Mouse (Mus musculus) embryonic facial prominence, embryonic 13.5 days (tissue): ENCODE measurements around the gene Tbrg4. TPM values are rescaled to one million over a fixed set of nuclear protein-coding genes. Genes with fewer than 3 reads are reported as not detected.
A peak's percentile ranks its signal among the peaks of the same experiment; 100 is the strongest.

ENCODE experiments used
- ATAC-seq: fragments of 200-750 bp; cut with Nextera tagmentation; 2 replicates; pipeline ENCODE4 v1.8.0; 2017; ENCODE audit warnings: low read depth; ENCODE audit not compliant: insufficient number of reproducible peaks, insufficient read depth, low FRiP score, low TSS enrichment
- H3K27ac ChIP-seq: fragments of 300-500 bp; sonication (generic); 2 replicates; pipeline ENCODE4 v1.5.1; 2015; ENCODE audit warnings: moderate library complexity, mild to moderate bottlenecking, inconsistent platforms
- H3K27me3 ChIP-seq: fragments of 300-500 bp; sonication (generic); 2 replicates; pipeline ENCODE4 v1.6.1; 2015; ENCODE audit warnings: mild to moderate bottlenecking, inconsistent platforms
- H3K36me3 ChIP-seq: fragments of 300-500 bp; sonication (generic); 2 replicates; pipeline ENCODE4 v1.6.1; 2015; ENCODE audit warnings: mild to moderate bottlenecking, inconsistent platforms
- H3K4me1 ChIP-seq: fragments of 300-500 bp; sonication (generic); 2 replicates; pipeline ENCODE4 v1.6.1; 2015; ENCODE audit warnings: inconsistent platforms
- H3K4me2 ChIP-seq: fragments of 300-500 bp; sonication (generic); 2 replicates; pipeline ENCODE4 v1.6.1; 2015; ENCODE audit warnings: moderate library complexity, mild to moderate bottlenecking, inconsistent platforms
- H3K4me3 ChIP-seq: fragments of 300-500 bp; sonication (generic); 2 replicates; pipeline ENCODE4 v1.5.1; 2015; ENCODE audit warnings: mild to moderate bottlenecking, inconsistent platforms
- H3K9ac ChIP-seq: fragments of 300-500 bp; sonication (generic); 2 replicates; pipeline ENCODE4 v1.6.1; 2015; ENCODE audit warnings: mild to moderate bottlenecking, inconsistent platforms
- H3K9me3 ChIP-seq: fragments of 300-500 bp; sonication (generic); 2 replicates; pipeline ENCODE4 v1.6.1; 2016; ENCODE audit warnings: inconsistent platforms
- WGBS: fragments of 180-500 bp; shearing (Covaris S2); methylation state at CpG from one replicate; pipeline ENCODE4 v1.1.7; 2015; ENCODE audit warnings: mixed read lengths; 5-methylcytosine and 5-hydroxymethylcytosine counted together
- polyA plus RNA-seq: library from polyadenylated mRNA; unstranded; fragments of >200 nt; fragmentation: Nextera tagmentation; extraction: Ambion mirVana; gene quantifications from 2 replicates; pipeline ENCODE4 v1.2.1, GENCODE M21; 2015

Gene Tbrg4
- polyA plus RNA-seq, 1 experiment from 2014 or later: 38.5 TPM

DNA sequence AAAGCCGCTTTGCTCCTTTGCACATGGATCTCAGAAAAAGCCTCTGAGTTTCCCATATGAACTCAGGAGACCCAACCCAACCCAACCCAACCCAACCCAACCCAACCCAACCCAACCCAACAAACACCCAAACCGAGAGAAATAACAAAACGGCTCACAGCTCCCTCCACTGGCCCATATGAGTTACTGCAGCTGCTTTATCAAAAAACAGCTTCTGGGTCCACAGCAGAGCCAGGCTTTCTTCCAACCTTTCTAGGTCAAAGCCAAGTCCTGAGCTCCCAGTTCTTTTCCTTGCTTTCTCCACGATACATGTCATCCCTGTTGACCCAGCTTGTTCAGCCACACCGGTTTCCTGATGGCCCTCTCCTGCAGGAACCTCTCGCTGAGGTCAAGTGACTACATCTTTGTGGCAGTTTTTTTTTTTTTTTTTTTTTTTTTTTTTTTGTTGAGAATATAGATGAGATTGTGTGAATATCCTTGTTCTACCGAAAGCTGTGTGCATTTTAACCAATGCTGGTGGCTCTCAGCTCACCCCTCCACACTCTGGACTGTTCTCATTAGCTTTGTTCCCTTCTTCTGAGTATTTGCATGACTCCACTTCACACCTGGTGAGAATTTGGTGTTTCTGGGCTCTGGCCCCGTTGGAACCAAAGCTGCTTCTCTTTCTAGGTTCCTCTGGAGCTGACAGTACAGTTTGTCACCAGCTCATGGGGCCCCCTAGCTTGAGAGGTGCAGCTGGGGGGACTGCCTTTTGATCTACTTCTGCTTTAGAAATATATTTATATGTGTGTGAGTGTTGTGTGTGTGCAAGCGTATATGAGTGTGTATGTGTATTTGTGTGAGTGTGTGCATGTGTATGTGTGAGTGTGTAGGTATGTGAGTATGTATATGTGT is 22.2 kb upstream of the Tbrg4 start:
- ATAC-seq: no peak
- no peaks in the 10 kb centered on the region for H3K9me3 ChIP-seq
- no peak overlapping the region for H3K4me2 ChIP-seq
- no peak overlapping the region for H3K4me3 ChIP-seq
- 0 out of 2 replicates have a peak, but pooled peaks cover 3% of the 10 kb centered on the region for H3K27me3 ChIP-seq
- H3K27ac ChIP-seq: no peak overlapping the region
- H3K36me3 ChIP-seq: no peaks in the 10 kb centered on the region
- WGBS: 61% methylated on average over 9 of the region's 9 CpGs
- H3K4me1 ChIP-seq: no peaks in the 10 kb centered on the region
- no peak overlapping the region for H3K9ac ChIP-seq

DNA sequence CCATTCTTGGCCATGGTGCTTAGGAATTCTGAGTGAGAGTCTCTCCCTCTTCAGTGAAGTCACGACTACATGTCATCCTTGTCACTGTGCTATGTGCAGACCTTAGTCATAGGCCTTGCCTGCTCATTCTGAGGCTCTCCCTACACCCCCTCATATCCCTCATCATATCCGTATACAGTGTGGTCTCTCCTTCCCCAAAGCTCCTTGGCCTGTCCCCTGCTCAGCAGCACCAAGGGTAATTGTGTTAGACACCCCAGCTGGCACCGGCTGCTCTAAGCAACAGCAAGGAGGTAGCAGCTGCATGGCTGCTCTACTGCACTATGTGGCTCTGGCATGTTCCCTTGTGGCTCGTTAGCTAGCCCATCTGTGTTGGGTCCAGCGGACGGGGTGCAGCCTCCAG is 18.7 kb upstream of the Tbrg4 start:
- H3K4me1 ChIP-seq: no peaks in the 10 kb centered on the region
- no peak for ATAC-seq
- H3K4me3 ChIP-seq: no peak overlapping the region
- no peak overlapping the region for H3K9ac ChIP-seq
- 79% methylated on average over 6 of the region's 6 CpGs for WGBS
- no peaks in the 10 kb centered on the region for H3K36me3 ChIP-seq
- no peak overlapping the region for H3K27ac ChIP-seq
- no peaks in the 10 kb centered on the region for H3K27me3 ChIP-seq
- no peak overlapping the region for H3K4me2 ChIP-seq
- H3K9me3 ChIP-seq: no peaks in the 10 kb centered on the region

DNA sequence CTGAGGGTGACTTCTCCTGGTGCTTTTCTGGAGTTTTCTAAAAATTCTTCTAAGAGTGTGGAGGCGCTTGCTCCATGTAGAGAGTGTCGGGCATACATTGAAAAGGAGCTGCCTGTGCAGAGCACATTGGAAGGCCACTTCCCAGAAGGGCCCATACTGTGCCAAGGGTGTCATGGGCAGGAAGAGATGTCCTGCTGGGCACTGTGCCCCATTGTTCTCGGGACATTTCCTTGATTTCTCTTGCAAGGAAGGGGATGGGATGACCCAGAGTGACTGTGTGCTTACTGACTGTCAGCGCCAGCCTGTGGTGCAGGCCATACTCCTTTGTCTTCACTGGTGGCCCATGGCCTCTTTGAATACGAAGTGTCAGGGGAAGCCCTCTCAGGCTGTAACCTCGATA is 13.2 kb upstream of the Tbrg4 start:
- Histone ChIP-seq H3K27ac (no peak overlapping the region), H3K9ac (no peak overlapping the region), H3K4me3 (no peak overlapping the region), H3K9me3 (no peaks in the 10 kb centered on the region), H3K36me3 (no peaks in the 10 kb centered on the region), H3K4me2 (no peak overlapping the region), H3K27me3 (no peaks in the 10 kb centered on the region), H3K4me1 (no peaks in the 10 kb centered on the region)
- WGBS: 79% methylated on average over 6 of the region's 6 CpGs
- no peak for ATAC-seq

DNA sequence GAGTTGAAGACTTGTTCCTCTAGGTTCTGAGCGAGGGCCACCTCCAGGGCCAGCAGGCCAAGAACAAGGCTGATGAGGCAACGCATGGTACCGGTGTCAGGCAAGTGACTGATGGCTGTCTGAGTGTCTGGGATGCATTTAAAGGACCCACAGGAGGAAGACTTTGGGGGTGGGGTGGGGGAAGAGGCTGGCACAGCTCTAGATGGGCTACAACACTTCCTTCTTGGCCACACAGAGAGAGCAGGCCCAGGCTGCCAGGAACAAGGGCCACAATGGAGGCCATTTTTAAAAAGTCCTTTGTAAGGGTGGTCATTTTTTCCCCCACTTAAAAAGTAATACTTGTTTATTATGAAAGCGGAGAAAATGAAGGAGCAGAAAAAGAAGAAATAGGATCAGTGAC is 12.7 kb upstream of the Tbrg4 start, which contains the start of gene Wap:
Gene Wap (minus strand): TSS at position 101 of the 400 bp plus-strand sequence.
- no peaks in the 10 kb centered on the region for H3K36me3 ChIP-seq
- no peaks in the 10 kb centered on the region for H3K4me1 ChIP-seq
- no peak within 1 kb of the TSS for H3K4me3 ChIP-seq
- H3K27me3 ChIP-seq: no peaks in the 10 kb centered on the region
- H3K9ac ChIP-seq: no peak within 1 kb of the TSS
- no peak within 1 kb of the TSS for H3K4me2 ChIP-seq
- H3K27ac ChIP-seq: no peak within 1 kb of the TSS
- WGBS: 87% methylated on average over 4 of the region's 4 CpGs
- H3K9me3 ChIP-seq: no peaks in the 10 kb centered on the region
- ATAC-seq: no peak

DNA sequence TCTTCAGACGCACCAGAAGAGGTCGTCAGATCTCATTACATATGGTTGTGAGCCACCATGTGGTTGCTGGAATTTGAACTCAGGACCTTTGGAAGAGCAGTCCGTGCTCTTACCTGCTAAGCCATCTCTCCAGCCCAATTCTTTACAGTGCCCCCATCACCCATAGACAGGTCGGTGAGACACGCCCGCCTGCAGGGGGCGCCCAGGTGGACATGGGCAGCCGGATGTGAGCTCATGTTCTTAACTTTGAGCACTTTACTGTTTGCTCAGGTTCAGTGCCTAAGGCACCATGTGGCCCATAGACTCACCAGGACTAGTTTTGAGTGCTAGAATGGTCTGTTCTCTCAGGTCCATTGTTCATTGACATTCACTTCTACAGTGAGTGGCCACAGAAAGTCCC is 10.3 kb upstream of the Tbrg4 start:
- Histone ChIP-seq H3K4me3 (no peak overlapping the region), H3K27me3 (no peaks in the 10 kb centered on the region), H3K36me3 (no peaks in the 10 kb centered on the region), H3K4me2 (no peak overlapping the region), H3K9ac (no peak overlapping the region), H3K4me1 (no peaks in the 10 kb centered on the region), H3K9me3 (no peaks in the 10 kb centered on the region; the same call in 1 of the 2 replicates), H3K27ac (no peak overlapping the region)
- no peak for ATAC-seq
- WGBS: 72% methylated on average over 8 of the region's 8 CpGs

DNA sequence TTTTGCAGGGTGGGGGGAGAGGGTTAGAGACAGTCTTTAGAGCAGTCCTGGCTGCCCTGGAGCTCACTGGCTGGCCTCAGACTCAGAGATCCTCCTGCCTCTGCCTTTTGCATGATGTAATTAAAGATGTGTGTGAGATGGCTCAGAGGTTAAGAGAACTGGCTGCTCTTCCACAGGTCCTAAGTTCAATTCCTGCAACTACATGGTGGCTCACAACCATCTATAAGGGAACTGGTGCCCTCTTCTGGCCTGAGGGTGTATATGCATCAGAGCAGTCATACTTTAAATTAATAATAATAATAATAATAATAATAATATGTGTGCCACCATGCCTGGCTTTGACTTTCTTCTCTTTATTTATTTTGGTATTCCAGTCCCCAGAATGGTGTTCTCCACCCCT is 3.8 kb upstream of the Tbrg4 start:
- Histone ChIP-seq H3K4me2 (no peak overlapping the region), H3K4me3 (no peak overlapping the region), H3K9me3 (no peaks in the 10 kb centered on the region; the same call in 1 of the 2 replicates), H3K9ac (no peak overlapping the region), H3K4me1 (peaks cover 11% of the 10 kb centered on the region), H3K36me3 (no peaks in the 10 kb centered on the region), H3K27me3 (no peaks in the 10 kb centered on the region), H3K27ac (no peak overlapping the region)
- no peak for ATAC-seq

DNA sequence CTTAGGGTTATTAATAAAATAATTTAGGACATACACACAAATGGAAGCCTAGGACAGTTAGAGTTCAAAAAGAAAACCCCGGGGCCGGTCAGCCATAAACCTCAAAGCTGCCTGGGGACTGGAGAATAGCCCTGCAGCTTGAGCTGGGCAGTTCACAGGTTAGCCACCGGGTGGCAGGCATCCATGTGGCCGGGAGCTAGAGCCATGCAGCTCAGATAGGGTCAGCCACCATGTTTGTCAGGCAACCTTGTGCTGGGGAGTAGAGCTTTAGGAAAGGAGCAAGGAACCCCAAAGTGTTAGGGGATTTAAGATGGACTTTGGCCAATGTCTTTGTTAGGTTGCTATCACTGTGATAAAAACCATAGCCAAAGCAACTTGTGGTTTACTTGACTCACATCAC is 2.7 kb upstream of the Tbrg4 start:
- H3K4me2 ChIP-seq: no peak overlapping the region
- H3K36me3 ChIP-seq: peaks cover 10% of the 10 kb centered on the region; the same call in 1 of the 2 replicates
- no peak overlapping the region for H3K9ac ChIP-seq
- no peaks in the 10 kb centered on the region; the same call in 1 of the 2 replicates for H3K9me3 ChIP-seq
- WGBS: 29% methylated on average over 4 of the region's 4 CpGs
- H3K27me3 ChIP-seq: no peaks in the 10 kb centered on the region
- H3K4me1 ChIP-seq: peaks cover 22% of the 10 kb centered on the region
- H3K27ac ChIP-seq: no peak overlapping the region
- no peak for ATAC-seq
- no peak overlapping the region for H3K4me3 ChIP-seq

DNA sequence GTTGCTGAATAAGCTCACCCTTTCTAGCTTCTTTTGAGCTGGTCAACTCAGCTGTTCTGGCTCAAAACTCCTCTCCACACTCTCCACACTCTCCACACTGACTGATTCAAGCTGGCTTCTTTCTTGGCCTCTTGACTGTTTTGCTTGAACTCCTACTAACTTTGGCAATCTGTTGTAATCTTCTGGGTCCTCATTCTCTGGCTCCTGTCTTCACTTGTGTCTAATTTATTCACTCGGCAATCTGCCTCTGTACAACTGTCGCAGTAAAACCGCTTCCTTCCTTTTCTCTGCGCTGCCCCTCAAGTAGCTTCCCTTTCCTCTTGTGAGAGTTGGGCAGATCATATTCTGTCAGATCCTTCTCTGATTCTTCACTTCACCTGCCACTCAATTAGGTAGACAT is 1.9 kb upstream of the Tbrg4 start:
- Histone ChIP-seq H3K27ac (no peak overlapping the region), H3K9ac (no peak overlapping the region), H3K27me3 (no peaks in the 10 kb centered on the region), H3K36me3 (peaks cover 18% of the 10 kb centered on the region), H3K4me2 (no peak overlapping the region), H3K4me1 (peaks cover 29% of the 10 kb centered on the region), H3K9me3 (no peaks in the 10 kb centered on the region; the same call in 1 of the 2 replicates), H3K4me3 (no peak overlapping the region)
- 91% methylated on average over 4 of the region's 4 CpGs for WGBS
- no peak for ATAC-seq

DNA sequence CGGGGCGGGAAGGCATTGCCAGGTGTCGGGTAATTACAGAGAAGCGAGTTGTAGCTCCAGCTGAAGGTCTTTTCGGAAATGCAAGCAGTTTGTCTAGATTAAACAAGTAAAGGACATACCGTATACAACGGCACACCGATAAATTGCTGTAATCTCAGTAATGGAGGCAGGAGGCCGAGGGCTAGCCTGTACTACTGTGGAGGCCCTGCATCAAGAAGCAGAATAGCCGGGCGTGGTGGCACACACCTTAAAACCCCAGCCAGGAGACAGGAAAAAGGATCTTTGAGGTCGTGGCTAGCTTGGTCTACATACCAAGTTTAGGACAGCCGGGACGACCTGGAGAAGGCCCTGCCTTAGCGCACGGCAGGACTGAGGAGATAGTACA is 513 bp upstream of the Tbrg4 start:
- Histone ChIP-seq H3K27ac (peak overlapping the region; percentile 95), H3K4me1 (peaks cover 32% of the 10 kb centered on the region), H3K36me3 (peaks cover 32% of the 10 kb centered on the region), H3K9me3 (no peaks in the 10 kb centered on the region), H3K4me3 (peak overlapping the region; percentile 74), H3K9ac (peak overlapping the region; percentile 78), H3K4me2 (peak overlapping the region; percentile 92), H3K27me3 (no peaks in the 10 kb centered on the region)
- 11% methylated on average over 16 of the region's 16 CpGs for WGBS
- ATAC-seq: no peak

DNA sequence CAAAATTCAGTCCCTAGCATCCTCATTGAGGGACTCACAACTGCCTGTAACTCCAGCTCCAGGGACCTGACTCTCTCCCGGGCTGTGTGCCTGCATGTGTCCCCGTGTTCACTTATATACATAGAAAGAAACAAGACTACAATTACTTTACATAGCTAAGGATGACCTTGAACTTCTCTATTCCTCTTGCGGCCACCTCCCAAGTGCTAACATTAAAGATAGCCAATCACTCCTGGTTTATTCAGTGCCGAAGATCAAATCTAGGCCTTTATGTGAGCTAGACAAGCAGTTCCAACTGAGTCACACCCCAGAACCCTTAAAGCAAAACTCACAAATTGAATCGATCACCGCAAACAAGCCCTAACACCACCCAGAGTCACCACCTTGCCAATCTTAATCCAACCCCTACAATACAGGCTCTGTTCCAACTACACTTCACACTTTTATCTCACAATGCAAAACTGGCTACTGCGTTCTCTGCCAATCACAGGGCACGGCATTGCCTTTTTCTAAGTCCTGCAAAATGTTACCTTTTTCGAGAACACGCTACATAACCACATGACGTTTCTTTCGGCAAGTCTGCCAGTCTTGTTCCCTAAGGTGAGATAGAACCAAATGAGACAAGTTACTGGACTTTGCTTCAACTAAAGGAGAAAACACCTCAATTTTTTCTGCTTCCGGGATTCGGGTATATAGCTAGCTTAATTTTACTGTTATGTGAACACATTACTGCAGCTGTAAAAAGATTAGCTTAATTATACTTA is 1.1 kb downstream of the Tbrg4 start:
- Histone ChIP-seq H3K4me3 (peak overlapping the region; percentile 74), H3K9ac (peak overlapping the region; percentile 78), H3K4me2 (peak overlapping the region; percentile 92), H3K36me3 (peaks cover 47% of the 10 kb centered on the region), H3K27ac (no peak overlapping the region), H3K4me1 (peaks cover 32% of the 10 kb centered on the region), H3K9me3 (no peaks in the 10 kb centered on the region), H3K27me3 (no peaks in the 10 kb centered on the region)
- 71% methylated on average over 14 of the region's 14 CpGs for WGBS
- ATAC-seq: no peak

DNA sequence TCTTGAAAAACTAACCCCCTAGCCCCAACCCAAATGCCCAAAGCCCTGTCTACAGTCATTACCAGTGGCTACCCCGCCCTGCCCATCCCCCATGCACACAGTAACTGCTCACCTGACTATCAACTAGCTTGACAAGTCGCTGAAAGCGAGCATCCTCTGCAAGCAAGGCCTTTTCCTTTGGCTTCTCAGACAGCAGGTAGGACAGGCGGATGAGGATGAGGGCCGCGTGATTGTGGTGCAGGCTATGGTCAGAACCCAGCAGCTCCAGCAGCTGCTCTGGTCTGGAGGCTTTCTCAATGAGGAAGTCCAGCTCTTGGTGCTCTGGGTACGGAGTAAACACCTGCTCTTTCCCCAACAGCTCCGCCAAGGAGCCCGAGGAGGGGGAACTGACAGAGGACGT is 2.2 kb downstream of the Tbrg4 start:
- H3K9me3 ChIP-seq: no peaks in the 10 kb centered on the region
- no peak overlapping the region for H3K27ac ChIP-seq
- no peak for ATAC-seq

More for the DNA sequence above, 2.2 kb downstream of the Tbrg4 start:
- WGBS: 86% methylated on average over 10 of the region's 10 CpGs
- Histone ChIP-seq H3K36me3 (peaks cover 58% of the 10 kb centered on the region), H3K27me3 (no peaks in the 10 kb centered on the region), H3K9ac (no peak overlapping the region), H3K4me2 (no peak overlapping the region), H3K4me3 (no peak overlapping the region), H3K4me1 (peaks cover 32% of the 10 kb centered on the region)
